Mouse (Mus musculus) 3134 (cell line): ENCODE results near the gene Uba7.

Experiments used
- DNase-seq: peaks from one replicate; pipeline ENCODE4 v3.0.0-alpha.2; 2011; ENCODE audit warnings: low spot score; ENCODE audit not compliant: insufficient read length; ENCODE audit errors: extremely low read depth

Gene Uba7

GRCm38 (mm10) chr9:107961351-107961762, 13.9 kb upstream of the Uba7 start:
- no peak for DNase-seq

GRCm38 (mm10) chr9:107961881-107962280, 13.4 kb upstream of the Uba7 start:
- no peak for DNase-seq

GRCm38 (mm10) chr9:107962916-107963315, 12.4 kb upstream of the Uba7 start:
- DNase-seq: no peak

GRCm38 (mm10) chr9:107963700-107964099, 11.6 kb upstream of the Uba7 start:
- DNase-seq: peak; percentile 33

GRCm38 (mm10) chr9:107964681-107965080, 10.6 kb upstream of the Uba7 start:
- DNase-seq: no peak

- no peak for DNase-seq
These were observed 8.6 kb upstream of the Uba7 start for GRCm38 (mm10) chr9:107966676-107967075.

- DNase-seq: no peak
These were observed 7.9 kb upstream of the Uba7 start for GRCm38 (mm10) chr9:107967437-107967836.

GRCm38 (mm10) chr9:107968531-107968930, 6.8 kb upstream of the Uba7 start:
- no peak for DNase-seq

- no peak for DNase-seq
These were observed 5.0 kb upstream of the Uba7 start for GRCm38 (mm10) chr9:107970311-107970710.

GRCm38 (mm10) chr9:107971690-107972541, 3.4 kb upstream of the Uba7 start:
- no peak for DNase-seq

GRCm38 (mm10) chr9:107974491-107975171, 674 bp upstream of the Uba7 start:
- DNase-seq: no peak

GRCm38 (mm10) chr9:107978815-107979214, 3.5 kb downstream of the Uba7 start:
- DNase-seq: no peak

- no peak for DNase-seq
These were observed 6.6 kb downstream of the Uba7 start for GRCm38 (mm10) chr9:107981684-107982605.

GRCm38 (mm10) chr9:107982681-107983346, 7.5 kb downstream of the Uba7 start, which contains the start of gene Gm20661:
Gene Gm20661 (plus strand): TSS chr9:107983058.
- no peak for DNase-seq

- no peak for DNase-seq
These were observed 8.2 kb downstream of the Uba7 start for GRCm38 (mm10) chr9:107983421-107983890.

GRCm38 (mm10) chr9:107984052-107984753, 8.9 kb downstream of the Uba7 start:
- DNase-seq: no peak

- no peak for DNase-seq
These were observed 9.4 kb downstream of the Uba7 start for GRCm38 (mm10) chr9:107984754-107985055.

GRCm38 (mm10) chr9:107985131-107986119, 10.1 kb downstream of the Uba7 start, which contains the start of gene Inka1:
Gene Inka1 (minus strand): TSS chr9:107985879.
- peak; percentile 93 for DNase-seq
